Mouse (Mus musculus): ENCODE results near the gene Macrod2. TPM values are rescaled to one million over a fixed set of nuclear protein-coding genes. Genes with fewer than 3 reads are reported as not detected.

Gene Macrod2
- polyA plus RNA-seq, 1 experiment from 2014 or later: 65.9 TPM

GRCm38 (mm10) chr2:141212291-141212690, 817.2 kb downstream of the Macrod2 start:
- Histone ChIP-seq H3K27me3 (ENCODE audit: control insufficient read depth, insufficient read depth, low read length) (no peaks in the 10 kb centered on the region), H3K4me3 (ENCODE audit: low read depth, low read length) (no peak overlapping the region), H3K4me1 (ENCODE audit: control insufficient read depth, insufficient read depth, low read length) (no peaks in the 10 kb centered on the region), H3K4me2 (ENCODE audit: low read depth, low read length) (no peak overlapping the region), H3K9ac (replicated peaks; ENCODE audit: low read depth, low read length) (no peak overlapping the region), H3K36me3 (ENCODE audit: control insufficient read depth, insufficient read depth, low read length) (no peaks in the 10 kb centered on the region), H3K9me3 (ENCODE audit: control insufficient read depth, low read length) (no peaks in the 10 kb centered on the region), H3K27ac (ENCODE audit: low read depth, low read length) (no peak overlapping the region)
- no peak for ATAC-seq (ENCODE audit: low read depth)
- 89% methylated on average over 2 of the region's 2 CpGs for WGBS

- no peak overlapping the region for H3K4me2 ChIP-seq (ENCODE audit: low read depth, low read length)
These were observed 822.4 kb downstream of the Macrod2 start for GRCm38 (mm10) chr2:141217490-141217889.

GRCm38 (mm10) chr2:141217925-141218324, 822.8 kb downstream of the Macrod2 start:
- ATAC-seq (ENCODE audit: low read depth): no peak
- 91% methylated on average over 3 of the region's 3 CpGs for WGBS
- H3K27ac ChIP-seq (ENCODE audit: low read depth, low read length): no peak overlapping the region
- H3K27me3 ChIP-seq (ENCODE audit: control insufficient read depth, insufficient read depth, low read length): no peaks in the 10 kb centered on the region
- H3K9me3 ChIP-seq (ENCODE audit: control insufficient read depth, low read length): peaks cover 3% of the 10 kb centered on the region; the same call in 1 of the 2 replicates
- H3K4me1 ChIP-seq (ENCODE audit: control insufficient read depth, insufficient read depth, low read length): no peaks in the 10 kb centered on the region
- no peak overlapping the region for H3K4me2 ChIP-seq (ENCODE audit: low read depth, low read length)
- no peak overlapping the region for H3K4me3 ChIP-seq (ENCODE audit: low read depth, low read length)
- no peaks in the 10 kb centered on the region for H3K36me3 ChIP-seq (ENCODE audit: control insufficient read depth, insufficient read depth, low read length)
- H3K9ac ChIP-seq (replicated peaks; ENCODE audit: low read depth, low read length): no peak overlapping the region

More at GRCm38 (mm10) chr2:141217490-141217889, 822.4 kb downstream of the Macrod2 start:
- Histone ChIP-seq H3K4me3 (ENCODE audit: low read depth, low read length) (no peak overlapping the region), H3K9me3 (ENCODE audit: control insufficient read depth, low read length) (peaks cover 3% of the 10 kb centered on the region; the same call in 1 of the 2 replicates), H3K36me3 (ENCODE audit: control insufficient read depth, insufficient read depth, low read length) (no peaks in the 10 kb centered on the region), H3K9ac (replicated peaks; ENCODE audit: low read depth, low read length) (no peak overlapping the region), H3K4me1 (ENCODE audit: control insufficient read depth, insufficient read depth, low read length) (no peaks in the 10 kb centered on the region), H3K27me3 (ENCODE audit: control insufficient read depth, insufficient read depth, low read length) (no peaks in the 10 kb centered on the region), H3K27ac (ENCODE audit: low read depth, low read length) (no peak overlapping the region)
- ATAC-seq (ENCODE audit: low read depth): no peak
- WGBS: 22% methylated on average over 2 of the region's 2 CpGs

GRCm38 (mm10) chr2:141228809-141229208, 833.7 kb downstream of the Macrod2 start:
- WGBS: 93% methylated on average over 1 of the region's 1 CpGs
- H3K4me1 ChIP-seq (ENCODE audit: control insufficient read depth, insufficient read depth, low read length): no peaks in the 10 kb centered on the region

GRCm38 (mm10) chr2:141229820-141230219, 834.7 kb downstream of the Macrod2 start:
- Histone ChIP-seq H3K9ac (replicated peaks; ENCODE audit: low read depth, low read length) (no peak overlapping the region), H3K27ac (ENCODE audit: low read depth, low read length) (no peak overlapping the region), H3K4me1 (ENCODE audit: control insufficient read depth, insufficient read depth, low read length) (no peaks in the 10 kb centered on the region), H3K4me3 (ENCODE audit: low read depth, low read length) (no peak overlapping the region), H3K27me3 (ENCODE audit: control insufficient read depth, insufficient read depth, low read length) (no peaks in the 10 kb centered on the region), H3K36me3 (ENCODE audit: control insufficient read depth, insufficient read depth, low read length) (no peaks in the 10 kb centered on the region), H3K4me2 (ENCODE audit: low read depth, low read length) (no peak overlapping the region), H3K9me3 (ENCODE audit: control insufficient read depth, low read length) (no peaks in the 10 kb centered on the region)
- 74% methylated on average over 6 of the region's 6 CpGs for WGBS
- ATAC-seq (ENCODE audit: low read depth): no peak

More at GRCm38 (mm10) chr2:141228809-141229208, 833.7 kb downstream of the Macrod2 start:
- Histone ChIP-seq H3K4me2 (ENCODE audit: low read depth, low read length) (no peak overlapping the region), H3K36me3 (ENCODE audit: control insufficient read depth, insufficient read depth, low read length) (no peaks in the 10 kb centered on the region), H3K27ac (ENCODE audit: low read depth, low read length) (no peak overlapping the region), H3K27me3 (ENCODE audit: control insufficient read depth, insufficient read depth, low read length) (no peaks in the 10 kb centered on the region), H3K9me3 (ENCODE audit: control insufficient read depth, low read length) (no peaks in the 10 kb centered on the region), H3K4me3 (ENCODE audit: low read depth, low read length) (no peak overlapping the region), H3K9ac (replicated peaks; ENCODE audit: low read depth, low read length) (no peak overlapping the region)
- no peak for ATAC-seq (ENCODE audit: low read depth)

GRCm38 (mm10) chr2:141231011-141231668, 836.0 kb downstream of the Macrod2 start:
- Histone ChIP-seq H3K36me3 (ENCODE audit: control insufficient read depth, insufficient read depth, low read length) (no peaks in the 10 kb centered on the region), H3K9ac (replicated peaks; ENCODE audit: low read depth, low read length) (no peak overlapping the region), H3K4me3 (ENCODE audit: low read depth, low read length) (no peak overlapping the region), H3K9me3 (ENCODE audit: control insufficient read depth, low read length) (no peaks in the 10 kb centered on the region), H3K27me3 (ENCODE audit: control insufficient read depth, insufficient read depth, low read length) (no peaks in the 10 kb centered on the region), H3K4me1 (ENCODE audit: control insufficient read depth, insufficient read depth, low read length) (no peaks in the 10 kb centered on the region), H3K27ac (ENCODE audit: low read depth, low read length) (no peak overlapping the region), H3K4me2 (ENCODE audit: low read depth, low read length) (peak overlapping the region; percentile 12; the same call in 1 of the 2 replicates)
- no peak for ATAC-seq (ENCODE audit: low read depth)
- 32% methylated on average over 16 of the region's 16 CpGs for WGBS

- Histone ChIP-seq H3K4me3 (ENCODE audit: low read depth, low read length) (no peak overlapping the region), H3K27me3 (ENCODE audit: control insufficient read depth, insufficient read depth, low read length) (no peaks in the 10 kb centered on the region), H3K9ac (replicated peaks; ENCODE audit: low read depth, low read length) (no peak overlapping the region), H3K36me3 (ENCODE audit: control insufficient read depth, insufficient read depth, low read length) (no peaks in the 10 kb centered on the region), H3K27ac (ENCODE audit: low read depth, low read length) (no peak overlapping the region), H3K9me3 (ENCODE audit: control insufficient read depth, low read length) (no peaks in the 10 kb centered on the region), H3K4me2 (ENCODE audit: low read depth, low read length) (no peak overlapping the region), H3K4me1 (ENCODE audit: control insufficient read depth, insufficient read depth, low read length) (no peaks in the 10 kb centered on the region)
- ATAC-seq (ENCODE audit: low read depth): no peak
- WGBS: 31% methylated on average over 8 of the region's 8 CpGs
These were observed 839.2 kb downstream of the Macrod2 start for GRCm38 (mm10) chr2:141234306-141234705.

- Histone ChIP-seq H3K27me3 (ENCODE audit: control insufficient read depth, insufficient read depth, low read length) (no peaks in the 10 kb centered on the region), H3K4me1 (ENCODE audit: control insufficient read depth, insufficient read depth, low read length) (no peaks in the 10 kb centered on the region), H3K9me3 (ENCODE audit: control insufficient read depth, low read length) (no peaks in the 10 kb centered on the region), H3K36me3 (ENCODE audit: control insufficient read depth, insufficient read depth, low read length) (no peaks in the 10 kb centered on the region), H3K27ac (ENCODE audit: low read depth, low read length) (no peak overlapping the region), H3K9ac (replicated peaks; ENCODE audit: low read depth, low read length) (no peak overlapping the region), H3K4me3 (ENCODE audit: low read depth, low read length) (no peak overlapping the region), H3K4me2 (ENCODE audit: low read depth, low read length) (no peak overlapping the region)
- ATAC-seq (ENCODE audit: low read depth): no peak
- 19% methylated on average over 5 of the region's 5 CpGs for WGBS
These were observed 839.8 kb downstream of the Macrod2 start for GRCm38 (mm10) chr2:141234724-141235453.

- H3K4me1 ChIP-seq (ENCODE audit: control insufficient read depth, insufficient read depth, low read length): no peaks in the 10 kb centered on the region
- no peaks in the 10 kb centered on the region for H3K9me3 ChIP-seq (ENCODE audit: control insufficient read depth, low read length)
- 94% methylated on average over 2 of the region's 2 CpGs for WGBS
- no peak for ATAC-seq (ENCODE audit: low read depth)
- H3K4me2 ChIP-seq (ENCODE audit: low read depth, low read length): no peak overlapping the region
- H3K9ac ChIP-seq (replicated peaks; ENCODE audit: low read depth, low read length): no peak overlapping the region
- H3K4me3 ChIP-seq (ENCODE audit: low read depth, low read length): no peak overlapping the region
- H3K27ac ChIP-seq (ENCODE audit: low read depth, low read length): no peak overlapping the region
- H3K27me3 ChIP-seq (ENCODE audit: control insufficient read depth, insufficient read depth, low read length): no peaks in the 10 kb centered on the region
- H3K36me3 ChIP-seq (ENCODE audit: control insufficient read depth, insufficient read depth, low read length): no peaks in the 10 kb centered on the region
These were observed 852.6 kb downstream of the Macrod2 start for GRCm38 (mm10) chr2:141247680-141248079.
